Mouse (Mus musculus) spleen, adult 12 weeks (tissue): ENCODE measurements around the gene Tespa1.
"Not testable (repeated sequence)": the region's sequence is repeated elsewhere in the genome, so short reads cannot be mapped to it uniquely, and the experiment has no call there.

ENCODE experiments used
- DNase-seq: peaks from one replicate; pipeline ENCODE4 v3.0.0; 2022; ENCODE audit warnings: low spot score

Gene Tespa1

GRCm38 (mm10) chr10:130322637-130323036 lies at the start of gene Tespa1:
Gene Tespa1, plus strand, starts transcription at chr10:130322870.
- DNase-seq: peak; percentile 19

GRCm38 (mm10) chr10:130275759-130276158 lies 46.9 kb upstream of the Tespa1 start:
- DNase-seq: no peak

DNA sequence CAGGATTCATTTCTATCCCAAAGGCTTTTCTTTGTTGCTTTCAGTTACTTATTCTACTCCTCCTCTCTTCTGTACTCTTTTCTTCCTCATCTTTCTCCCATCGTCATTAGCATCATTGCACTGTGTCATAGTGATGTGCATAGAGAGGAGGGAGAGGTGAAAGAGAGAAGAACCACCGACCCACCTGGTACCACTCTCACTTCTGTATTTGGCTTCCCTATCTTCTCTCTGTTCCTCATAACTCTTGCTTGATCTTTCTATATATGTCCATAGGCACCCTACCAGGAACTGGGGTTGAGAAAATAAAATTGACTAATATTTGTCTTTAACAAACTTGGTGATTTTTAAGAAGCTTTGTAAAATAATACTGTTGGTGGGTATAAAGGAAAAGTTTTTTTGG lies 46.2 kb upstream of the Tespa1 start:
- DNase-seq: no peak

DNA sequence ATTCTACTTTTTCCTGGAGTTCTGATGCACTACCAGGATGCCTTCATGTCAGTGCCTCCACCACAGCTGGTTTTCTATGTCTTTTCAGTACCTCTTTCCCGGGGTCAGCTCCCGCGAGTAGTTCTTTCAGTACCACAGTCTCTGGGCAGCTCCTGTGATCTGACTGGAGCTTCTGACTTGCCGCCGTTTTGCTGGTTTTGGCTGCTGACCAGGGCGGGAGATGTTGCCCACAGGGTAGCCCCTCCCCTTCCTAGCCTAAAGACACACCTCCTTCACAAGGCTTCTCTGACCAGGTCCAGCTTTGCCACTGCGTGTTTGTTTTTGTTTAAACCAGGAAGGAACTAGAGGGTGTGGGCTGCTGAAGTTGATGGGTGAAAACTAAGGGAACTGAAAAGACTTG lies 42.6 kb upstream of the Tespa1 start, which contains the start of gene Neurod4:
TSS of gene Neurod4 (minus strand) at position 175 of the 400 bp plus-strand sequence.
- no peak for DNase-seq

DNA sequence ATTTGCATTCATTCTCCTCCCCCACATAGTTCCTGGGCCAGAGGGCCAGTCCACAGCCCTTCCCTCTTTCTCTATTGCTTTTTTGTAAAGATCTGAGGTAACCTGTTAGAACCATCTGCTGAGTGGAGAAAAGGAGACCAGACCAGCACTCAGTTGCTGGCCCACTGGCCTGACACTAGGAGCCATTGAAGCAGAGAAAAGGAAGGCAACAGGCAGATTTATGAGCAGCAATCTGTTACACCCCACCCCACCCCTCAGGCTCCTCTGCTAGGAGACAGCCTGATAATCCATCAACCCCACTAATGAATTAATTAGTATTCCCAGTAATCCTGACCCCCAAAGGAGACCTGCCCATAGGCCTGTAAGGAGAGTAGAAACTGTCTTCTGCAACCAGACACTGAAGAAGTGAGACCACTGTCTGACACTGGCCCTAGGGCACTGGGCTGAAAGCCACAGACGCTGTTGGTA lies 40.7 kb upstream of the Tespa1 start:
- no peak for DNase-seq

DNA sequence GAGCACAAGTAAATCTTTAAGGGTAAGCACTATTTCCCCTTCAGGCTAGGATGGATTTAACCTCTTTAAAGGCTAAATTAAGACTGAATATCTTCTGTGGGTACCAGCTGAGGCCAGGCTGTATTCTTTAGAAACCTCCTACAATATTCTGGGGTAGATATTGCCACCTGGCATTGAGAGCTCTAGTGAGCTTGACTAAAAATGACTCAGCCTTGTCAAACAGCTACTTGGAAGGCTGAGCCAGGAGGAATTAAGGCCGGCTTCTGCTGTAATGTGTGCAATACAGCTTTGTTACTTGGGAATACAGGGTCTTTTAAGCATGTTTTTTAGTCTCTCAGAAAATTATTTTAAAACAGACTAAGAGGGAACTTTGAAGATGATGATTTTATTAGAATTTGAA lies 35.5 kb upstream of the Tespa1 start:
- DNase-seq: no peak

DNA sequence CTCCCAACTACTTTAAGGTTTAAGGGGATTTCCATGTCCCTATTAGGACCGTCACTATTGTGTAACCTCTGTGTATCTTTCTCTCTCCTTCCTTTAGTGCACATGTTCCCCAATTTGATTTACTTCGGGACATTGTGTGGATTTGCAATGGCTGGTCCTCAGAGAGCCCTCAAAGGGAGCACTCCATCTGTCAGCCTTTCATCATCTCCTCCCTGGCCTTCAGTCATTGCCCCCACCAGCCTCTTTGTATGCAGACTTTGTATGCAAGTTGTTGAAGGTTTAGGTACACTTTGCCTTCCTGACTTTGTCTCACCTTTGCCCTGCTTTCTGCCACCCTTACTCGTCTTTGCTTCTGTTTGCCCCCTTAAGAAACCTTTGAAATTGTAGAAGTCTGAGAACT lies 34.7 kb upstream of the Tespa1 start:
- DNase-seq: no peak

DNA sequence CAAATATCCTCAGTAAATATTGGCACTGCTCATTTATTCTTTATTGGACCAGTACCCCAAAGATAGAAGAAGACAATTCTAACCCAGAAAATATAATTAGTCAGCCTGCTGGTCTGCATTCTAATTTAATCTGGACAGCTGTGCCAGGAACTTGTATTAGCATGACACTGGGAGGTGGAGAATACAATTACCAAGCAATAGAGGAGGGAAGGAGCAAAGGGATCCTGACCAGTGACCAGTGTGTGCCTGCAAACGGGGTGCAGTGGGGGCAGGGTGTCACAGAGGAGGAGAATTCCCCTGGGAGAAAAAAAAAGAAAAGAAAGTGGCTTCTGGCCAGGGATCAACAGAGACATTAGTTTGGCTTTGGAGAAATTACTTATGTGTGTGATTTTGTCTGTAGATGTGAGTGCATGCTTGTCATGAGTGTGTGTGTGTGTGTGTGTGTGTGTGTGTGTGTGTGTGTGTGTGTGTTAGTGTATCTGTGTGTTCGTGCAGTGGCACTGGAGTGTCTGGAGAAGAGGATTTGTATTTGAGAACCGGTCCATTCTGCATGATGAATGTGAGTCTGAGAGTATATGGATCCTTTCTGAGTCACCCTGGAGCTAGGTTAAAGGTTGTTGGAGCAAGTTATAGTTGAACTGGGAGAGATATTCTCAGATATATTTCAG lies 28.8 kb upstream of the Tespa1 start:
- DNase-seq: no peak

GRCm38 (mm10) chr10:130298748-130299147 lies 23.9 kb upstream of the Tespa1 start:
- DNase-seq: not testable (repeated sequence)

DNA sequence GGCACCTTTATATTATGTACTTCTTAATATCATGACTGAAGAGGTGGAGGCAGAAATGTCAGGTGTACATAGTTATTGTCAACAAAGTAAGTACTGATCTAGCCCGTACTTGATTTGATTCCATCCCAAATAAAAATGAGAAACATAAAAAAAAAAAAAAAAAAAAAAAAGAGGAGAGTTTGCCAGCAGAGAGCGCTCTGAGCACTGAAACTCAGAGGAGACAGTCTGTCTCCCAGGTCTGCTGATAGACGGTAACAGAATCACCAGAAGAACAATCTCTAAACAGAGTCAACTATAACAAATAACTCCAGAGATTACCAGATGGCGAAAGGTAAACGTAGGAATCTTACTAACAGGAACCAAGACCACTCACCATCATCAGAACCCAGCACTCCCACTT lies 18.5 kb upstream of the Tespa1 start:
- DNase-seq: not testable (repeated sequence)

- no peak for DNase-seq
These were observed 11.0 kb upstream of the Tespa1 start for GRCm38 (mm10) chr10:130311534-130312227.

- DNase-seq: no peak
These were observed 9.1 kb upstream of the Tespa1 start for GRCm38 (mm10) chr10:130313531-130313930.

DNA sequence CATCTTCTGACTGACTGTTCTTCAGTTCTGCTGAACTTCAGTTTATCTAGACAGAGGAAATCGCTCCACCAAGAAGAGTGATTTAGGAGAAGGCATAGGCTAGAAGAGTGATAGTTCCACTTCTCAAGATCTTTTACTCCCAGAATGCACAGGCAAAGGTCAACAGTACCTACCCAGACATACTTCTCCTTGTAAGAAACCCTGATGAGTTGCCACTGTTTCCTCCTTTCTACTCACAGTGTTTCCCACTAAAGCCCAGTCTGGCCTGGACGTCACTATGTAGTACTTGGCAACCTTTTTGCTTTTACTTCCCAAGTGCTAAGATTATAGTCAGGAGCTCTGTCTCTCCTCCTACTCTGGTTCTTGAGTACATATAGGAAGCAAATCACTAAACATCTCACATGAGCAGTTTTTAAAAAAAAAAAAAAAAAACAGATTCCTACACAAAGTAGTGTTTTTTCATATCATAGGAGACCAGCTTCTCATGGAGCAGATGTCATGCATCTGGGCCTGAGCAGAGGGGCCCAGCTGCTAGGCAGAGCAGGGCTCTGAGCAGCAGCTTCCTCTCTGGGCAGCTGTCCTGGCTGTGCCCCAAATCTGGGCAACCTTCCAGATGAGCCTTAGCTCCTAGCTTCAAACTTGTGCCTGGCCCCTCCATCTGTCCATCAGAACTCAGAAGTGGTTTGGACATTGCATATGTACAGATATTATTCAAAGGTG lies 8.4 kb upstream of the Tespa1 start:
- DNase-seq: no peak

DNA sequence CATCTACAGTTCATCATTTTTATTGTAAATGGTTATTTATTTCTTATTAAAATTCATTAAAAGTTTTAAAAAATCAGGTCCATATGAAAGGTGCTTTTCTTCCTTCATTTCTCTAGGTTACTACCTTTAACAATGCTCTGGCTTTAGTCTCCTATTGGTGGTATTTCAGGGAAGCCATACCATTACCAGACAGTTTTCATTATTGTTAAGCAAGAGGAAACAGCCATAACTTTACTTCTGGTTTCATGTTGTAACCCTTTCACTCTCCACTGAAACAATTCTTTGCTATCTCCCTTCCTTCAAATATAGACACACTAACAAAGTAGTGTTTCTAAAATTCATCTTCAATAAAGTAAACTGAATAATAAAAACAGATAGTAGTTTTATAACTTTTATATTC lies 6.8 kb upstream of the Tespa1 start:
- DNase-seq: no peak

GRCm38 (mm10) chr10:130318720-130319119 lies 4.0 kb upstream of the Tespa1 start:
- no peak for DNase-seq

- no peak for DNase-seq
These were observed 2.0 kb upstream of the Tespa1 start for GRCm38 (mm10) chr10:130320715-130321114.

DNA sequence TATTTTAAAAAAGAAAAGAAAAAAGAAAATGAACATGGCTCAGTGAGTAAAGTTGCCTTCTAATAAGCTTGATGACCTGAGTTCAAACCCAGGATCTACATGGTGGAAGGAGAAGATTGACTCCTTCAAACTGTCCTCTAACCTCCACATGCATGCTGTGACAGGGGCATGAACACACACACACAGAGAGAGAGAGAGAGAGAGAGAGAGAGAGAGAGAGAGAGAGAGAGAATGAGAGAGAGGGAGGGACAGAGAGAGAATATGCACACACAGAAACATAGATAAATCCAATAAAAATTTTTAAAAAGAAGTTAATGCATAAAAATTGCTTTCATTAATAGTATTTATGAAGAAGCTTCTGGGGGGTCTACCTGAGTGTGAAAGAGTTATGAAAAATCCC lies 608 bp upstream of the Tespa1 start:
- DNase-seq: no peak

GRCm38 (mm10) chr10:130324243-130324642 lies 1.6 kb downstream of the Tespa1 start:
- no peak for DNase-seq

GRCm38 (mm10) chr10:130330711-130331110 lies 8.0 kb downstream of the Tespa1 start:
- no peak for DNase-seq

DNA sequence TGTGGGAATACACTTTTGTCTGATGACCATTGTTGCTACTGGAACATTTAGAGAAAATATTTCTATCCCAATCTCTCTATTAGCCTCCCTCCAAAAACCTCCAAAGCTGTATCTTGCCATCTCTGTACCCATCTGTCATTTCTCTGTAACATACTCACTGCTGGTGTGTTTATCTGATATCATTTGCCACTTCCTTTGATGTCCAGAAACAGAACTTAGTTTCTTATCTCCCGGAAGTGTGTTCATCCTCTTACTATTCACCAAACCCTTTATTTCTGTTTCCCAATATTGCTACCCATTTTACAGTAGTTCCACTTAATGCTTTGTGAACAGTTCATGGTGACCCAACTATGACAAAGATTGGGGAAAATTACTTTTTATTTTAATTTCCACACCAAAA lies 13.7 kb downstream of the Tespa1 start:
- DNase-seq: no peak

- no peak for DNase-seq
These were observed 14.9 kb downstream of the Tespa1 start for GRCm38 (mm10) chr10:130337581-130337980.

- DNase-seq: not testable (repeated sequence)
These were observed 17.4 kb downstream of the Tespa1 start for GRCm38 (mm10) chr10:130340050-130340449.

DNA sequence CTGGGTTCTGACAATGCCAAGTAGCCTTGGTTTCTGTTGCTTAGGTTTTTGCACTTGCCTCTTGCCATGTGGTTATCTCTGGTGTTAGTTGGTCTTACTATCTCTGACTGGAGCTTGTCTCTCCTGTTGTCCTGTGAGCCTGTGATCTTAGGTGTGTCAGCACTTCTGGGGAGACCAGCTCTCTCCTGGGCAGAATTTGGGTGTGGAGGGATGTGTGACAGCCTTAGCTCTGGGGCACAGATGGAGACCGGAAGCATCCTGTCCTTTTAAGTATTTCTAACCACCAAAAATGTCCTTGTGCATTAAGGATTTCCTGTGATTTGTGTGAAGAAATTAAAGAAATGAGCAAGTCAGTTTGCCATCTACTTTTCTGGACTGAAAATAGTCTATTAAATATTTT lies 21.4 kb downstream of the Tespa1 start:
- no peak for DNase-seq
